Mouse (Mus musculus) hindbrain, embryonic 10.5 days (tissue): ENCODE data around the gene Car9. TPM values are rescaled to one million over a fixed set of nuclear protein-coding genes. Genes with fewer than 3 reads are reported as not detected.
"Not testable (repeated sequence)": the region's sequence is repeated elsewhere in the genome, so short reads cannot be mapped to it uniquely, and the experiment has no call there.

Experiments
- DNase-seq: peaks from one replicate; pipeline ENCODE4 v3.0.0-alpha.2; 2017; ENCODE audit warnings: low spot score
- H3K27ac ChIP-seq: fragments of 300-500 bp; sonication (generic); 2 replicates; pipeline ENCODE4 v1.5.1; 2016; ENCODE audit warnings: mild to moderate bottlenecking, moderate library complexity
- H3K27me3 ChIP-seq: fragments of 300-500 bp; sonication (generic); 2 replicates; pipeline ENCODE4 v1.6.1; 2016; ENCODE audit warnings: mild to moderate bottlenecking; ENCODE audit not compliant: poor library complexity, insufficient read depth, severe bottlenecking
- H3K36me3 ChIP-seq: fragments of 300-500 bp; sonication (generic); 2 replicates; pipeline ENCODE4 v1.6.1; 2016; ENCODE audit warnings: mild to moderate bottlenecking, moderate library complexity
- H3K4me1 ChIP-seq: fragments of 300-500 bp; sonication (generic); replicated peaks from 2 replicates; pipeline ENCODE4 v1.6.1; 2016; ENCODE audit warnings: mild to moderate bottlenecking
- H3K4me3 ChIP-seq: fragments of 300-500 bp; sonication (generic); 2 replicates; pipeline ENCODE4 v1.5.1; 2016; ENCODE audit warnings: mild to moderate bottlenecking, moderate library complexity
- H3K9me3 ChIP-seq: fragments of 300-500 bp; sonication (generic); 2 replicates; pipeline ENCODE4 v1.6.1; 2016; ENCODE audit warnings: mild to moderate bottlenecking, moderate library complexity
- WGBS: fragments of 180-500 bp; shearing (Covaris S2); methylation state at CpG from one replicate; pipeline ENCODE4 v1.1.7; 2016; 5-methylcytosine and 5-hydroxymethylcytosine counted together
- polyA plus RNA-seq: library from polyadenylated mRNA; unstranded; fragments of >200 nt; fragmentation: Nextera tagmentation; extraction: Ambion mirVana; gene quantifications from 2 replicates; pipeline ENCODE4 v1.2.1, GENCODE M21; 2016

The Car9 gene
- polyA plus RNA-seq, 1 experiment from 2014 or later, result 0.76 TPM

DNA sequence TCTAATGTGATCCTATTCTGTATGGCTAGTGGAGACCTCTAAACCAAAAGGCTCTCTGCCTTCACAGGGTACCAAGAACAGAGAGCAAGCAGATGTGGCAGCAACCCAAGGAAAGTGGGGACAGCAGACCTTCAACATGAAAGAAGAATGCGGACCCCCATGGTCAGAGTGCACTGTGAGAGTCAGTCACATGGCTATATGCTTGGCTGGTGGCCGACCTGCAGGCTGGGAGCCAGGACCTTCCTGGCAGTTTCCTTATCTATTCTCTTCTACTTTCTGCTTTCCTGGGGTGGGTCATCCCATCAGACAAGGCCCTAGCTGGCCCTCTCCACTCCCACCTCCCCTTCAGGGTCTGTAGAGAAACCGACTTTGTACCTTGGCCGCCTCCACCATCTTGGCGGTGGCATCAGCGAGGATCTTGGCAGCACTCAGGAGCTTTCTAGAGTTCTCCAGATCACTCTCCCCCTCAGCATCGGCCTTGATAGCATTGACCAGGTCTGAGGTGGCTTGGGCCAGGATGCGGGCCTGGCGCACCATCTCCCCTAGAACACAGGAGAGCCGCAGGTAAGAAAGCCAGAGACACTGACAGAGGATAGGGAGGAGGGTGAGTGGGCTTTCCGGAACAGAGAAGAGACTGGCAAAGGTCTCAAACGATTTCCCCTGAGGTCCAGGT, 39.7 kb downstream of the Car9 start:
- H3K36me3 ChIP-seq, result peaks cover 100% of the 10 kb centered on the region
- H3K4me1 ChIP-seq, result no peaks in the 10 kb centered on the region
- H3K9me3 ChIP-seq, result no peaks in the 10 kb centered on the region
- no peaks in the 10 kb centered on the region for H3K27me3 ChIP-seq
- no peak overlapping the region for H3K27ac ChIP-seq
- DNase-seq, result no peak
- no peak overlapping the region for H3K4me3 ChIP-seq
- 93% methylated on average over 12 of the region's 12 CpGs for WGBS

DNA sequence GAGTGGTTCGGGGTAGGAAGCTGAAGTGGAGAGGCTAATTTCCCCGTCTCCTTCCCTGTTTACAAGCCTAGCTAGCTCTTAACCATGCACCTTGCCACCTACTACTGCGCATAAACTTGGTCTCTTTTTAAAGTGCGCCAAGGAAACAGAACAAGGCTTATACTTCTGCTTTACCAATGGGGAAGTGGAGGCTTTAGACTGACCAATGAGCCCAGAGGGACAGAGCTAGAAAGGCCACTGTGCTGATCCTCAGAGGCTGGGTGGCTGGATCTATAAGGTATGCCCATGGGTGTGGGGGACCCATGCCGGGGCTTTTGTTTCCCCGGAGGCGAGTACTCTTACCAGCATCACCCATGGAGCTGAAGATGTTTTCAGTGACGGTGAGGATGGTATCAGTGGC, 40.4 kb downstream of the Car9 start:
- H3K4me1 ChIP-seq, result no peaks in the 10 kb centered on the region
- no peaks in the 10 kb centered on the region for H3K27me3 ChIP-seq
- peaks cover 2% of the 10 kb centered on the region; the same call in 1 of the 2 replicates for H3K9me3 ChIP-seq
- no peak for DNase-seq
- 92% methylated on average over 8 of the region's 8 CpGs for WGBS
- H3K4me3 ChIP-seq, result no peak overlapping the region
- H3K36me3 ChIP-seq, result peaks cover 100% of the 10 kb centered on the region
- no peak overlapping the region for H3K27ac ChIP-seq

DNA sequence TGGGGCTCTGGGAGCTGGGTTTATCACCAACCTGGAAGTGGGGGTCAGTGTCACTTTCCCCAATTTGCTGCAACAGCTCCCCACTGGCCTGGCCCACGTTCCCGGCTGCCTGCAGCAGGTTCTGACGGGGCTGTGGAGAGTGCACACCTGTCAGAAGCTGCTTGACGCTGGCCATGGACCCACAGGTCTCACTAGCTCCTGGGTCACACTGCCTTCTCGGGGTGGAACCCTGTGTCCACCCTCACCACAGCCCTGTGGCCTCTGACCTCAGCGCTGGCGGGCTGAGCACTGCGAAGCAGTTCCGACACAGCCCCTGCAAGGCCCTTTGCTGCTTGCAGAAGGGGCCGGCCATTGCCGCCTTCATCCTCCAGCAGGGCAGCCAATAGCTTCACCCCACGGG, 42.3 kb downstream of the Car9 start:
- 93% methylated on average over 12 of the region's 12 CpGs for WGBS
- Histone ChIP-seq H3K27ac (no peak overlapping the region), H3K27me3 (no peaks in the 10 kb centered on the region), H3K36me3 (peaks cover 100% of the 10 kb centered on the region), H3K4me1 (no peaks in the 10 kb centered on the region), H3K9me3 (peaks cover 6% of the 10 kb centered on the region; the same call in 1 of the 2 replicates), H3K4me3 (no peak overlapping the region)
- no peak for DNase-seq

DNA sequence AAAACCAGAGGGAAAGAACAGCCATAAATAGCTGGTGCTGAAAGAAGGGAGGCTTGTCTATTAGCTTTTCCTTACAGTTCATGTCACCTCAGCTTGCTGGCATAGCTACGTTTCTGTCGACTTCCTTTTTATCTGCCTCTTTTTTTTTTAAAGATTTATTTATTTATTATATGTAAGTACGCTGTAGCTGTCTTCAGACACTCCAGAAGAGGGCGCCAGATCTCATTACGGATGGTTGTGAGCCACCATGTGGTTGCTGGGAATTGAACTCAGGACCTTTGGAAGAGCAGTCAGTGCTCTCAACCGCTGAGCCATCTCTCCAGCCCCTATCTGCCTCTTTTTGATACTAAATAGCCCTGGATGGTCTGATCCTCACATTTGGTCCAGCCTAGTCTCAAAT, 45.1 kb downstream of the Car9 start:
- H3K36me3 ChIP-seq, result peaks cover 100% of the 10 kb centered on the region
- H3K9me3 ChIP-seq, DNase-seq, H3K4me3 ChIP-seq, H3K4me1 ChIP-seq, H3K27ac ChIP-seq, H3K27me3 ChIP-seq: not testable (repeated sequence)
- WGBS, result 92% methylated on average over 6 of the region's 6 CpGs

DNA sequence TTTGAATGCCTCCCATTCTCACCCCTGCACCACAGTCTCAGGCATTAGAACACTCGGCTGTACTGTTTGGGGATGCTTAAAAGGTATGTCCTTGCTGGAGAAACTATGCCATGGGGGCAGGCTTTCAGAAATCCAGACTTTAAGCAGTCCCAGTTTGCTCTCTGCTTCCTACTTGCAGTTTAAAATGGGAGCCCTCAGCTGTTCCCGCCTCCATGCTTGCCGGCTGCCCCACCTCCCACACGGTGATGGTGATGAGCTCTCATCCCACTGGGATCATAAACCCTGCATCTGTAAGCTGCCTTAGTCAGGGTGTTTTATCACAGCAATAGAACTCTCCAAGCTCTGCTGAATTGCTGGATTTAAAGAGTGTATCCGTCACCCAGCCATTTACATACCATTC, 45.7 kb downstream of the Car9 start:
- Histone ChIP-seq H3K4me1 (peaks cover 8% of the 10 kb centered on the region), H3K27me3 (no peaks in the 10 kb centered on the region), H3K27ac (no peak overlapping the region), H3K4me3 (no peak overlapping the region), H3K9me3 (peaks cover 6% of the 10 kb centered on the region; the same call in 1 of the 2 replicates), H3K36me3 (peaks cover 99% of the 10 kb centered on the region)
- DNase-seq, result no peak
- 99% methylated on average over 5 of the region's 5 CpGs for WGBS

DNA sequence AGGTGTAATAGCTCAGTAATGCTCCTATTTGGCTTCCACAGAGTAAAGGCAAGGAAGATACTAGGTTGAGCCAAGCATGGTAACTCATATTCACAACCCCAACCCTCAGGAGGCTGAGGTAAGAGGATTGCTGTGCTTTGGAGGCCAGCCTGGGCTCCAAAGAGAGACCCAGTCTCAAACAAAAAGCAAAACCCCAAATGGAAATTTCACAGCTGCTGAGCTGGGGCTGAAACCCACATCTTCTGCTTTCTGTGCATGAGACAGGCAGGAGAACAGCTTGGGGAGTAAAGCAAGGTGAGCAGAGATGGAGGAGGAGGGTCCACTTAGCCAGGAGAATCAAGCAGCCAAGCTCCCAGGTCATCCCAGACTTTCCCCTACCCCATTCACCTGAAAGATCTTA, 47.1 kb downstream of the Car9 start:
- Histone ChIP-seq H3K4me1 (peaks cover 23% of the 10 kb centered on the region), H3K9me3 (peaks cover 6% of the 10 kb centered on the region; the same call in 1 of the 2 replicates), H3K27me3 (no peaks in the 10 kb centered on the region), H3K27ac (no peak overlapping the region), H3K4me3 (no peak overlapping the region), H3K36me3 (peaks cover 88% of the 10 kb centered on the region)
- no peak for DNase-seq

DNA sequence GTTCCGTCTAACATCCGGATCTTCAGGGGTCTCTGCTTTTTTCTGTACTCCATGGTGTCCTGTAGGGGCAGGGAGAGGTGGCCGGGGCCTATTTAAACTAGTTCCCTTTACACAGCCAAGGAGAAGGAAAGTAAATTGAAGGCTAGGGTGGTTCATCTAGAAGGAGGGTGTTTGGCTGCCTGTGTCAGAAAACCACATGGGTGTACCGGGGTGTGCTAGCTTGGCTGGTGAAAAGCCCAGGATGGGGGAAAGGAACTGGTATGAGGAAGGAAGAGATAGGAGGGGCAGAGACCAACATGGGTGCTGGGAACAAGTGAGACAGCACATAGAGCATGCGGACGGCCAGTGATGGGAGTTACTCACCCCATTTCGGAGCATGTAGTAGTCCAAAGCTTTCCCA, 49.2 kb downstream of the Car9 start:
- Histone ChIP-seq H3K36me3 (peaks cover 72% of the 10 kb centered on the region), H3K27me3 (no peaks in the 10 kb centered on the region), H3K4me3 (no peak overlapping the region), H3K9me3 (peaks cover 6% of the 10 kb centered on the region; the same call in 1 of the 2 replicates), H3K4me1 (peaks cover 43% of the 10 kb centered on the region), H3K27ac (no peak overlapping the region)
- over 99% methylated on average over 7 of the region's 7 CpGs for WGBS
- no peak for DNase-seq

DNA sequence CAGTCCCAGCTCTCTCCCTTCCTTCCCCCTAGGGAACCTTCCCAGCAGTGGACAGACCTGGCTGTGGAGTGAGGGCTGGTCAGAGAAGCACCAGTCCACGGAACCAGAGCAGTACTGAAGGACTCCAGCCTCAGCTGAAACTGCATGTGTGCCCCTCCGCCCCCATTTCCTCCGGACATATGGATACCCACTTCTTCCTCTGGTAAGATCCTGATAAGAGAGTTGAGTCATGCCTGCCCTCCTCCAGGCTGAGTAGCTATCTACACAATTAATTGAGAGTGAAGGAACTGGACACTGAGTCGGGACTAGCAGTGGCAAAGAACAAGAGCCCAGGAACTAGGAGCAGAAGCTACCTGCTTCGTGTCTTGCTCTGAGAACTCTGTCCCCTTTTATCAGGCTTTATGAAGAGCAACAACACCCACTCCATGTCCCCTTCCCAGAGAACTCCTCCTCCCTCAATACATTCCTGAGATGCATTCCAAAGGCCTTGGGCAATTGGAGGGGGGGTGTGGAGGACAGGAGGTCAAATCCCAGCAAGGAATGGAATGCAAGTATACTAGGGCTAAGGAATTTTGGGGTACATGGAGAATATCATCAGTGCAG, 51.4 kb downstream of the Car9 start:
- peaks cover 50% of the 10 kb centered on the region for H3K36me3 ChIP-seq
- H3K27ac ChIP-seq, result peak overlapping the region; percentile 77
- H3K9me3 ChIP-seq, result no peaks in the 10 kb centered on the region
- WGBS, result 38% methylated on average over 5 of the region's 5 CpGs
- peaks cover 54% of the 10 kb centered on the region for H3K4me1 ChIP-seq
- H3K27me3 ChIP-seq, result no peaks in the 10 kb centered on the region
- no peak for DNase-seq
- H3K4me3 ChIP-seq, result peak overlapping the region; percentile 87

DNA sequence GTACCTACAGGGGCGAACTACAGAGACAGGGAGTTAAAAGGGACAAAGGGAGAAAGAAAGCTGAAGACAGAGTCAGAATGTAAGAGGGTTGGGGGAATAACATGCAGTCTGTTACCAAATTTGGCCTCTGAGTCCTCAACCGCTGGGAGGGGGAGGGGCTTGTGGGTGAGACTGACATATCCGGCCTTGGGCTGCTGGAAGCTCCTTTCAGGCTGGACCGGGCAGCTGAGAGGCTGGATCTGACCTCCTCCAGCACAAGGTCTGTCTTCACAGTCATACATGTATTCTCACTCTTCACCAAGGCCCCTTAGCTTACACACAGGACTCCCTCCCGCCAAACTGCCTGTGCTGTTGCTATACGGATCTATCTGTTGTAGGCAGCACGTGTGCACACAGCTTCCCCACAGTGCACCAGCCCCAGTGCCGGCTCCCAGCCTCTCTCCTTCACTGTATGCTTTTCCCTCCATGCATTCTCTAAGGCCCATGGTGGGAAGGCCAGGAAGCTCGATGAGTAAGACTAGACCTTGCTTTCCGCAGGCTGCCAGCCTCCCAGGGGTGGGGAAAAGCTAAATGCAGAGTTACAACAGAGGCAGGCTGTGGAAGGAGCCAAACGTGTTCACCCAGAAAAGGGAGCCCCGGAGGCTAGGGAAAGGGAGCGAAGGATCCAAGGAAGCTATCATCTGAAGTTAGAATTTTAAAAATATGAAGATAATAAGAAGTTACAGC, 52.0 kb downstream of the Car9 start:
- WGBS, result 21% methylated on average over 13 of the region's 13 CpGs
- peaks cover 60% of the 10 kb centered on the region for H3K4me1 ChIP-seq
- peak overlapping the region; percentile 87 for H3K4me3 ChIP-seq
- no peaks in the 10 kb centered on the region for H3K27me3 ChIP-seq
- H3K27ac ChIP-seq, result peak overlapping the region; percentile 77
- peak; percentile 76 for DNase-seq
- peaks cover 44% of the 10 kb centered on the region for H3K36me3 ChIP-seq
- H3K9me3 ChIP-seq, result no peaks in the 10 kb centered on the region

DNA sequence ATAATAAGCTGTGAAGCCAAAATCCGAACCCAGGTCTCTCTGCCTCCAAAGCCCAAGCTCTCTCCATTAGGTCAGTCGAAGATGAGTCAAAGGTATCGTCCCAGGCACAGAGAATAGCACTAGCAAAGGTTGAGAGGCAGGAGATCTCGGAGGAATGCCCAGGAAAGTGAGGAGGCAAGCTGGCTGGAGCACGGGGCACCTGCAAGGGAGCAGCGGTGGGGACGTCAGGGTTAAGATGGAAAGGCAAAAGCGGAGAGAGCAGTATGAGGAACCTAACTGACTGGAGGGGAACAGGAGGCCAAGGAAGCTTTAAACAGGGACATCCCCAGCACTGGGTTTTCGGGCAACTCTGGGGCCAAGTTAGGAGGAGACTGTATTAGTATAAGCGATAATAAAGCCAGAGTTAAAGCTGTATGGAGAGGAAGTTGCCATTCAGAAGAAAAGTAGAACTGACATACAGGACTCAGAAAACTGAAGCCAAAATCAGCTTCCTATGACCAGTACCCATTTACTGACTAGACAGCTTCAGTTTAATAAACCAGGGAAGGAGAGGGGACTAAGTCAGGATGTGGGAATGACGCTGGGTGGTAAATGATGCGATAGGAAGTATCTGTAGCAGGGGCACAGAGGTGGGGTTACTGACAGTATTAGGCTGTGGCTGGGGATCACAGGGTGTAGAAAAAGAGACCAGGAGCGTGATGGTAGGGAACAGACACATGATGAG, 52.9 kb downstream of the Car9 start:
- Histone ChIP-seq H3K4me3 (peak overlapping the region; percentile 87), H3K27me3 (no peaks in the 10 kb centered on the region), H3K4me1 (peaks cover 60% of the 10 kb centered on the region), H3K27ac (peak overlapping the region; percentile 17), H3K36me3 (peaks cover 41% of the 10 kb centered on the region), H3K9me3 (no peaks in the 10 kb centered on the region)
- WGBS, result 80% methylated on average over 13 of the region's 13 CpGs
- DNase-seq, result no peak

DNA sequence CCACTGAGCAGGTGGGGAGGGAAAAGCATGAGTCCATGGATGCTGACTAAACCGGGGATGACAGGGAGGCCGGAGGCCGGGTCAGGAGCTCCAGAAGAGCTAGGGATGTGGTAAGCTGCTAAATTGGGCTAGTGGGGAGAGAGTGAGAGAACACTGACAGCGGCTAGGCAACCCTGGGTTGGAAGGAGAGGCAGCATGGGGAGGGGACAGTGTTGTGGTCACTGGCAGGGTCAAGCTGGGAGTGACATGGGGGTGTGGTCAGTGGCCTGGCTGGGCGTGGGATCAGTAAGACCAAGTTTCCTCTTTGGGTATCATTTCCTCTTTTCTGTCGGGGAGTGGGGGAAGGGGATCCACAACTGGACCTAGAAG, 53.5 kb downstream of the Car9 start:
- Histone ChIP-seq H3K27ac (no peak overlapping the region; the same call in 1 of the 2 replicates), H3K36me3 (peaks cover 41% of the 10 kb centered on the region), H3K27me3 (no peaks in the 10 kb centered on the region), H3K9me3 (no peaks in the 10 kb centered on the region), H3K4me3 (peak overlapping the region; percentile 87), H3K4me1 (peaks cover 60% of the 10 kb centered on the region)
- DNase-seq, result no peak
- WGBS, result 38% methylated on average over 6 of the region's 6 CpGs

DNA sequence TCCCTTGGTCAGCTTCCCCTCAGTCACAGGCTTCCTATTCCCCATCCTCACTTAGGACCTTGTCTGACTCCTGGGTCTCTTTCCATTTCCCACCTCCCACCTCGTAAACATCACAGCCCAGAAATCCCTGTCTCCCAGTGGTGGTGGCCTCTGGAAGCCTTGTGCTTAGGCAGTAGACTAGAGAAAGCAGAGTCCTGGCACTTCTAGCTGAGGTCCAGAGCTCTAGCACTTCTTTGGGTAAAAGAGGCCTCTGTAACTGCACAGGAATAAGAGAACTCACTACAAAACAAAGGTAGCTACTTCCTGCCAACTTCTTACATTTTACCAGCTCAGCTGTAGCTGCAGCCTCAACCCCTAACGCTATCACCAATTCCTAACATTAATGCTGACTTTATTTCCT, 54.2 kb downstream of the Car9 start:
- peaks cover 60% of the 10 kb centered on the region for H3K4me1 ChIP-seq
- no peak for DNase-seq
- H3K9me3 ChIP-seq, result no peaks in the 10 kb centered on the region
- no peaks in the 10 kb centered on the region for H3K27me3 ChIP-seq
- H3K27ac ChIP-seq, result peak overlapping the region; percentile 96
- peaks cover 41% of the 10 kb centered on the region for H3K36me3 ChIP-seq
- 48% methylated on average over 2 of the region's 2 CpGs for WGBS
- H3K4me3 ChIP-seq, result peak overlapping the region; percentile 87
